Mouse (Mus musculus) E14TG2a.4 (cell line): Measurements from ENCODE around the gene Adssl1.

Experiments used
- CTCF ChIP-seq: conservative IDR thresholded peaks from 2 replicates; pipeline ENCODE4 v1.5.1; 2014; ENCODE audit warnings: low read length
- NANOG ChIP-seq: IDR thresholded peaks from 2 replicates; pipeline ENCODE4 v1.6.1; 2014; ENCODE audit warnings: borderline replicate concordance, low read length, mixed read lengths
- POU5F1 ChIP-seq: IDR thresholded peaks from 2 replicates; pipeline ENCODE4 v1.6.1; 2014; ENCODE audit warnings: low read length, borderline replicate concordance

- no peak for TF ChIP-seq CTCF
- no peak for TF ChIP-seq POU5F1
- no peak for TF ChIP-seq NANOG
These were observed 11.0 kb downstream of the Adssl1 start for GRCm38 (mm10) chr12:112630796-112631195.
